Mouse (Mus musculus): ENCODE results near the gene Ddah1.

GRCm38 (mm10) chr3:145798042-145798441, 39.6 kb downstream of the Ddah1 start:
- TF ChIP-seq POLR2A (IDR thresholded peaks at IDR 0.05; ENCODE audit: borderline replicate concordance, extremely low read depth, insufficient read depth, insufficient read length, poor library complexity, severe bottlenecking) (no peak), CTCF (IDR thresholded peaks at IDR 0.05; ENCODE audit: borderline replicate concordance, extremely low read depth, insufficient read depth, insufficient read length) (no peak)

Data from brain, embryonic 14.5 days (tissue).